Mouse (Mus musculus) kidney, embryonic 16.5 days (tissue): ENCODE data around the gene Suds3. TPM values are rescaled to one million over a fixed set of nuclear protein-coding genes. Genes with fewer than 3 reads are reported as not detected.

Source experiments
- ATAC-seq: fragments of 200-750 bp; cut with Nextera tagmentation; 2 replicates; pipeline ENCODE4 v1.8.0; 2017; ENCODE audit warnings: moderate TSS enrichment; ENCODE audit not compliant: low FRiP score, low TSS enrichment
- H3K27ac ChIP-seq: fragments of 300-500 bp; sonication (generic); 2 replicates; pipeline ENCODE4 v1.5.1; 2014; ENCODE audit warnings: low read length
- H3K27me3 ChIP-seq: fragments of 300-500 bp; sonication (generic); 2 replicates; pipeline ENCODE4 v1.6.1; 2014; ENCODE audit warnings: low read length, control low read depth, mixed read lengths; ENCODE audit not compliant: insufficient read depth
- H3K36me3 ChIP-seq: fragments of 300-500 bp; sonication (generic); 2 replicates; pipeline ENCODE4 v1.6.1; 2014; ENCODE audit warnings: low read length, control low read depth, mixed read lengths; ENCODE audit not compliant: insufficient read depth
- H3K4me1 ChIP-seq: fragments of 300-500 bp; sonication (generic); 2 replicates; pipeline ENCODE4 v1.6.1; 2014; ENCODE audit warnings: low read length, control low read depth, mixed read lengths; ENCODE audit not compliant: insufficient read depth
- H3K4me2 ChIP-seq: fragments of 300-500 bp; sonication (generic); replicated peaks from 2 replicates; pipeline ENCODE4 v1.6.1; 2014; ENCODE audit warnings: low read depth, low read length
- H3K4me3 ChIP-seq: fragments of 300-500 bp; sonication (generic); 2 replicates; pipeline ENCODE4 v1.5.1; 2014; ENCODE audit warnings: mild to moderate bottlenecking, low read length
- H3K9ac ChIP-seq: fragments of 300-500 bp; sonication (generic); replicated peaks from 2 replicates; pipeline ENCODE4 v1.6.1; 2014; ENCODE audit warnings: low read length
- H3K9me3 ChIP-seq: fragments of 300-500 bp; sonication (generic); 2 replicates; pipeline ENCODE4 v1.6.1; 2016; ENCODE audit warnings: low read length, control low read depth
- WGBS: fragments of 180-500 bp; shearing (Covaris S2); extraction: QIAGEN DNeasy Blood & Tissue Kit; methylation state at CpG from one replicate; pipeline ENCODE4 v1.1.7; 2014; 5-methylcytosine and 5-hydroxymethylcytosine counted together
- polyA plus RNA-seq: library from polyadenylated mRNA; unstranded; fragments of >200 nt; fragmentation: Nextera tagmentation; extraction: Ambion mirVana; gene quantifications from 2 replicates; pipeline ENCODE4 v1.2.1, GENCODE M21; 2015

The Suds3 gene
- 68.9 and 73.7 TPM in 2 replicates for polyA plus RNA-seq

DNA sequence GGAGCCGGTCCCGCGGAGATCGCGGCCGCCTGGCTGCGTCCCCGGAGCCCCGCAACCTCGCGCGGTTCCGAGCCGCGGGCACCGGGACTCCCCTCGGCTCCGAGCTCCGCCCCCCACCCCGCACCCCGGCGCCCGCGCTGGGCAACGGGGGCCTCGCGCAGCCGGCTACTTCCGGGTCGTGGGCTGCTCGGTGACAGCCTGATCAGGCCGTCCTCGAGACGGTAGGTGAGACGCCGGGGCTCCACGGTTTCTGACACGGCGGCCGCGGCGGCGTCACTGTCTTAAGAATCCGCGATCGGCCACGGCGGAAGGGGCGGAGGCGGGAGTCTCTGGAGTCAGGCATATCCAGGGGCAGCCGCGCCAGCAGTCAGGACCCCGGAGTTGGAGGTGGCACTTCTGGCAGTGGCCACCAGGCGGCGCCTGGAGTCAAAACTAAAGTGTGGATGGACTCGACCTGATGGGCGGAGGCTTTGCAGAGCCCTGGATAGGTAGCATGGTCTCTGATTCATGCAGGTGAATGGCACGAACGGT, at the start of gene Suds3:
Gene Suds3, minus strand, starts transcription at position 278 of the 531 bp plus-strand sequence.
- WGBS, result under 1% methylated on average over 59 of the region's 59 CpGs
- H3K27me3 ChIP-seq, result no peaks in the 10 kb centered on the region

DNA sequence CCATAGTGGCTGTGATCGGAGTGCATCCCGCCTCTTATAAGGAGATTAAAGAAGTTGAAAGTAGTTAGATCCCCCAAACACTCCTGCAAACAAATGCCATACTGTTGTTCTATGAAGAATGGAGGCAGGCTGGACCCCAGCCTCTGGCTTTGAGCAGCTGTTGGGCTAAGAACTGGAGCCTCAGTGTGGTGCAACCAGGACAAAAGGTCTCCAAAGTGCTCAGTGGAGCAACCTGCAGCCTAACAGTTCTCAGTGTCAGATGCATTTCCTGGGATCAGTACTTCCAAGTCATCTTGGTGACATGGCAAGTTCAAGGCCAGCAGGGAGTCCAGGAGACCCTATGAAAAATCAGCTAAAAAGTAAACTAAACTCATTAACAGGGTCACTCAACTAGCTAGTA, 49.0 kb upstream of the Suds3 start:
- H3K36me3 ChIP-seq, result no peaks in the 10 kb centered on the region
- ATAC-seq, result no peak
- no peaks in the 10 kb centered on the region for H3K9me3 ChIP-seq
- peaks cover 24% of the 10 kb centered on the region for H3K4me1 ChIP-seq
- H3K27ac ChIP-seq, result no peak overlapping the region
- H3K27me3 ChIP-seq, result no peaks in the 10 kb centered on the region
- no peak overlapping the region for H3K9ac ChIP-seq
- no peak overlapping the region for H3K4me3 ChIP-seq
- WGBS, result 89% methylated on average over 2 of the region's 2 CpGs
- no peak overlapping the region for H3K4me2 ChIP-seq

More for the DNA sequence above, at the start of gene Suds3:
- H3K4me3 ChIP-seq, result peak within 1 kb of the TSS; percentile 89
- no peaks in the 10 kb centered on the region for H3K9me3 ChIP-seq
- H3K27ac ChIP-seq, result peak within 1 kb of the TSS; percentile 81
- peaks cover 26% of the 10 kb centered on the region for H3K36me3 ChIP-seq
- peaks cover 19% of the 10 kb centered on the region for H3K4me1 ChIP-seq
- H3K9ac ChIP-seq, result peak within 1 kb of the TSS; percentile 86
- ATAC-seq, result peak; percentile 77
- peak within 1 kb of the TSS; percentile 90 for H3K4me2 ChIP-seq

DNA sequence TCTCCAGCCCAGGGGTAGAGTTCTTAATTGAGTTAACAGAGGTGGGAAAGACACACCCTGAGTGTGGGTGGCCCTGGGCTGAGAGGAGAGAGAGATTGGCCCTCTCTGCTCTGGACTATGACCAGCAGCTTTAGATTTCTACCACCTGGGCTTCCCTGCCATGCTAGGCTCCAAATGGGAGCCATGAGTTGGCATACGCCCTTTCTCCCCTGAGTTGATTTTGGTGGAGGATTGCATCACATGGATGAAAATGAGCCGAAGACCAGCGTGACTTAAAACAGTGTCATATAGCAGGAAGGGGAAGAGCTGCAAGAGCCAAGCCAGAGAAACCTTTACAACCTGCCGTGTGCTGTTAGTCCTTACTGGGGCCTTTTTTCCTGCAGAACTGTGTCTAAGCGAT, 48.6 kb upstream of the Suds3 start:
- 80% methylated on average over 5 of the region's 5 CpGs for WGBS
- ATAC-seq, result no peak

DNA sequence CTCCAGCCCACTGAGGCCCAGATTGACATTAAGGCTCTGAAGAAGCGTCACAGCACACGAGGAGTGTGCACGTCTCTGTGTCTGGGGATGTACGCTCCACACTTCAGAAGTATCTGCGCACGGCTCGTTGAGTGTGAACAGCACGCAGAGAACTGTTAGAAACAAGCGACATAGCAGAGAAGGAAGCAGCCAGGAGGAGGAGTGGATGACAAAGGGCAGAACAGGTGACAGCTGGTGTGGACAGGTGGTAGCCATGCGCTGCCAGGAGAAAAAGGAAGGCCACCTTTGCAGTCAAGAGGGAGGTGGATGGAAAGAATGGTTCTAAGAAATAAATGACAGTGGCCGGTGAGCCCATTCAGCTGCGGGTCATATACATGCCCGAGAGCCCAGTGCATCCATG, 47.9 kb upstream of the Suds3 start:
- H3K27ac ChIP-seq, result no peak overlapping the region
- ATAC-seq, result no peak
- H3K36me3 ChIP-seq, result no peaks in the 10 kb centered on the region
- no peak overlapping the region for H3K4me2 ChIP-seq
- H3K4me1 ChIP-seq, result peaks cover 35% of the 10 kb centered on the region
- H3K4me3 ChIP-seq, result no peak overlapping the region
- H3K9ac ChIP-seq, result no peak overlapping the region
- no peaks in the 10 kb centered on the region for H3K9me3 ChIP-seq
- H3K27me3 ChIP-seq, result no peaks in the 10 kb centered on the region
- 93% methylated on average over 13 of the region's 13 CpGs for WGBS

More for the DNA sequence above, 48.6 kb upstream of the Suds3 start:
- Histone ChIP-seq H3K9me3 (no peaks in the 10 kb centered on the region), H3K9ac (no peak overlapping the region), H3K27ac (no peak overlapping the region), H3K4me3 (no peak overlapping the region), H3K4me2 (no peak overlapping the region), H3K36me3 (no peaks in the 10 kb centered on the region), H3K4me1 (peaks cover 28% of the 10 kb centered on the region), H3K27me3 (no peaks in the 10 kb centered on the region)

DNA sequence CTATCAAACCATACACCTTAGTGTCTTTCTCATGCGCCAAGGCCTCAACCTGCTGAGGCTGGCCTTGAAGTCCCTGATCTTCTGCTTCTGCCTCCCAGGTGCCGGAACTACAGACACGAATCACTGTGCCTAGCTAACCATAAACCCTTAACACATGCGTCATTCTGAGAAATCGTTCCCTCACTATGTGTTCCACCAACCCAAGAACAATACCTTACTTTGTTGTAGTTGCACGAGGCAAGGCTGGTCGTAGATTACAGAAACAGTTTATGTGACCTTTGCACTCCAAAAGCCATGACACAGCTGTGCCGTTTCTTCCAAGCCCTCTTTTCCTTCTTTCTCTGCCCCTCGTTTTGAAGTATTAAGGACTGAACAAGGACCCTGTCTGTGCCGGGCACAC, 44.6 kb upstream of the Suds3 start:
- Histone ChIP-seq H3K9ac (no peak overlapping the region), H3K4me1 (peaks cover 35% of the 10 kb centered on the region), H3K36me3 (no peaks in the 10 kb centered on the region), H3K27ac (no peak overlapping the region), H3K4me2 (no peak overlapping the region), H3K9me3 (no peaks in the 10 kb centered on the region), H3K27me3 (no peaks in the 10 kb centered on the region), H3K4me3 (no peak overlapping the region)
- WGBS, result 32% methylated on average over 10 of the region's 10 CpGs
- ATAC-seq, result no peak

DNA sequence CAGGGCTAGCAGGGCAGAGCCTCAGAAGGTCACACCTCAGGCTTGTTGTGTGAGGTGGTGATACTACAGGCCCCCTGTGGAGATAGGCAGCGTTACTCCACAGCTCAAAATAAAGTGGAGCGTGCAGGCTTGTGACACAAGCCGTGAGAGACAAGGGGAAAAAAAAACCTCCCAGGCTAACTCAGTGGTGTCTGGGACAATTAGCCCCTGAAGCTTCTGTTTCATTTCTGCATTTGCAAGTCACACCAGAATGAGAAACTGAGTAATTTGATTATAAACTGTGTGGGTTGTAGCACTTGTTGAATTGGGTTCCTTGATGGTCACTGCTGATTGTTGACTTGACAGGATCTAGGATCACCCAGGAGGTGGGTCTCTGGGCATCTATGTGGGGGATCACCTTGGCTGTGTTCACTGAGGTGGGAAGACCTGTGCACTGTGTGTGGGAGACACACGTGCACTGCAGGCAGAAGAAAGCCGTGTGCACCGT, 43.9 kb upstream of the Suds3 start:
- Histone ChIP-seq H3K4me3 (no peak overlapping the region), H3K9me3 (no peaks in the 10 kb centered on the region), H3K36me3 (no peaks in the 10 kb centered on the region), H3K4me2 (no peak overlapping the region), H3K9ac (no peak overlapping the region; the same call in 1 of the 2 replicates), H3K27ac (peak overlapping the region; percentile 41), H3K27me3 (no peaks in the 10 kb centered on the region), H3K4me1 (peaks cover 35% of the 10 kb centered on the region)
- WGBS, result 26% methylated on average over 6 of the region's 6 CpGs
- no peak for ATAC-seq

DNA sequence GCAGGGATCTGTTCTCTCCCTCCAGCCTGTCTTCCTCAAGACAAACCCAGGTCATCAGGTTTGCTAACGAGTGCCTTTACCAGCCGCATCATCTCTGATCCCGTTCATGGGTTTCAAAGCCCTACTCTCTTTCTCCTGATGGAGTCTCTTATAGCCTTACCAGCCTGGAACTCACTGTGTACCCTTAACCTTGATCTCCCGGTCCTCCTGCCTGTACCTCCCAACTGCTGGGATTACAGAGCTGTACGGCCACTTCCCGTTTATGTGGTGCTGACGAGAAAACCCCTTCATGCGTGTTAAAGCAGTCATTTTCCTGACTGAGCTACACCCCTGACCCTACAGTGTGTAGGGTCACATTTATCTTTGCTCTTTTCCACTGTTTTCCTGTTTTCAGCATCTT, 43.4 kb upstream of the Suds3 start:
- Histone ChIP-seq H3K9ac (no peak overlapping the region; the same call in 1 of the 2 replicates), H3K36me3 (no peaks in the 10 kb centered on the region), H3K9me3 (no peaks in the 10 kb centered on the region), H3K27me3 (no peaks in the 10 kb centered on the region), H3K4me1 (peaks cover 35% of the 10 kb centered on the region), H3K4me3 (no peak overlapping the region), H3K27ac (peak overlapping the region; percentile 41), H3K4me2 (no peak overlapping the region)
- no peak for ATAC-seq
- WGBS, result 38% methylated on average over 8 of the region's 8 CpGs

DNA sequence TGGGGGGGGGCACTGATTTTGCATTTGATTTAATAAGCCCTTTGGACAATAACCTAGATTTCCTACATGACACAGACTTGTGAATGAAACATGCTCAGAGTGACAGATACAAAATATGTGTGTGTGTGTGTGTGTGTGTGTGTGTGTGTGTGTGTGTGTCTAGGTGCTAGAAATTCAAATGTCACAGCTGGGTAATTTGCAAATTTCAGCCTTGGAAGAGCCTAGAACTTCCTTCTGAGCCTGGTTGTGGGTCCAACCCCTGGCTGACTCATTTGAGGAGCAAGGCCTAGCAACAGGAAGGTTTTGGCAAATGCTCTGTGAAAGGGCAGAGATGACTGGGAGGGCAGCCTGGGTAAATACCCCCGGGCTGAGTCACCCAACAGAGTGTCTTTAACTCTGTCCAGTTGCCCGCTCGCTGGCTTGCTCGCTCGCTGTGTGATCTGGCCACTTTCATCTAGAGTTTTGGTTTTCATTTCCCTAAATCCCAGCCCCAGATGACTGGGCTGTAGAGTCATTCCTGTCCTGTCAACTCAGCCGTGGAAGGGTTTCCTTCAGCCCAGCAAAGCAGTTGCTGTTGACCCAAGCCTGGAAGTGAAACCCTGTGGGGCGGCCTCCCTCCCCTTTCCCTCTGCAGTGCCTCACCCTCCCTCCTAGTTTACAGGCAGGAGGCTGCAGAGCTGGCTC, 42.6 kb upstream of the Suds3 start:
- WGBS, result 52% methylated on average over 7 of the region's 7 CpGs
- Histone ChIP-seq H3K27ac (peak overlapping the region; percentile 41), H3K36me3 (no peaks in the 10 kb centered on the region), H3K9me3 (no peaks in the 10 kb centered on the region), H3K27me3 (no peaks in the 10 kb centered on the region), H3K9ac (no peak overlapping the region), H3K4me3 (no peak overlapping the region), H3K4me2 (no peak overlapping the region), H3K4me1 (peaks cover 35% of the 10 kb centered on the region)
- peak; percentile 77; the same call in 1 of the 2 replicates for ATAC-seq

DNA sequence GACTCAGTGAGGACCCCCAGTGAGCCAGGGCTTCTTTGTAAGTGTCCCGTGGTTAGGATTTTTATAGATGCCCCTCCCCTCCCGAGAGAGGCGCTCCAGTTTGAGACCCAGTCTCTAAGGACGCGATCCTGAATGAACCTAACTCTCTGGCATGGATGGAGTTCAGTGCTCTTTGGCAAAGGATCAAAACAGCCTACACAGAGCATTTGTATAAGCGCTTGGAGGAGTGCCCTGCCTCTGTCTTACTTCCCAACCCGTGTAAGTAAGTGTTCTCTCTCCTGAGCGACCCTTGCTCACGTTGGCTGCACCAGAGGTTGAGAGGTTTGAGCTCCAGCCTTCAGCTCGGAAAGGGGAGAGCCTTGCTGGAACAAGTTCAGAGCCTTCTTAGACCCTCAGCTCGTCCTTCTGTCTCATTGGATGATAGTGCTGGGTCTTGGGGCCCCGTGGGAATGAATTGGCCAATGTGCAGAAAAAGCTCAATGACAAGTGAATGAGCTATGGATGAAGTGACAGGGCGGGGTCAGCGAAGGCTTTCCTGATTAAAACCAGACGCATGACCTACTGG, 37.7 kb upstream of the Suds3 start:
- peak; percentile 52; the same call in 1 of the 2 replicates for ATAC-seq
- H3K4me1 ChIP-seq, result peaks cover 5% of the 10 kb centered on the region; the same call in 1 of the 2 replicates
- WGBS, result 67% methylated on average over 15 of the region's 15 CpGs
- H3K4me3 ChIP-seq, result no peak overlapping the region
- no peaks in the 10 kb centered on the region; the same call in 1 of the 2 replicates for H3K9me3 ChIP-seq
- H3K4me2 ChIP-seq, result no peak overlapping the region
- H3K36me3 ChIP-seq, result no peaks in the 10 kb centered on the region
- no peaks in the 10 kb centered on the region for H3K27me3 ChIP-seq
- H3K27ac ChIP-seq, result peak overlapping the region; percentile 6
- no peak overlapping the region for H3K9ac ChIP-seq

DNA sequence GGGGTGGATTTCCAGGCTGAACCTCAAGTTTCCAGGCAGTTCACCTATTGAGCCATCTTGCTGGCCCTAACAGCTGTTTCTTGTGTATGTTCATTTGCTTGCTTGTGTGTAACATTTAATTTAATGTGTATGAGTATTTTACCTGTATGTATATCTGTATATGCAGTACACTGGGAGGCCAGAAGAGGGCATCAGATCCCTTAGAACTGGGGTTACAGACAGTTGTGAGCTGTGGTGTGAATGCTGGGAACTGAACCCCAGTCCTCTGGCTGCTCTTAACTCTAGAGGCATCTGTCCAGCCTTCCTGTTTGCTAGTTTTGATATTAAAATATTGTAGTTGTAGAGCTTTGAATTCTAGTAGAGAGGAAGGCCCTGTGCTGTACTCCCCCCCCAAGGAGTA, 37.0 kb upstream of the Suds3 start:
- Histone ChIP-seq H3K27ac (no peak overlapping the region; the same call in 1 of the 2 replicates), H3K4me2 (no peak overlapping the region), H3K36me3 (no peaks in the 10 kb centered on the region), H3K9me3 (no peaks in the 10 kb centered on the region; the same call in 1 of the 2 replicates), H3K9ac (no peak overlapping the region), H3K4me3 (no peak overlapping the region), H3K27me3 (no peaks in the 10 kb centered on the region), H3K4me1 (peaks cover 2% of the 10 kb centered on the region; the same call in 1 of the 2 replicates)
- ATAC-seq, result no peak
